Mouse (Mus musculus) lung, embryonic 15.5 days (tissue): ENCODE data around the gene Clcn2. TPM values are rescaled to one million over a fixed set of nuclear protein-coding genes. Genes with fewer than 3 reads are reported as not detected.

Experiments
- ATAC-seq: fragments of 200-750 bp; cut with Nextera tagmentation; 2 replicates; pipeline ENCODE4 v1.8.0; 2017; ENCODE audit warnings: moderate number of reproducible peaks, borderline replicate concordance; ENCODE audit not compliant: low FRiP score, low TSS enrichment; ENCODE audit errors: extremely low read depth
- H3K27ac ChIP-seq: fragments of 300-500 bp; sonication (generic); 2 replicates; pipeline ENCODE4 v1.5.1; 2015; ENCODE audit warnings: moderate library complexity, mild to moderate bottlenecking, inconsistent platforms
- H3K27me3 ChIP-seq: fragments of 300-500 bp; sonication (generic); 2 replicates; pipeline ENCODE4 v1.6.1; 2015; ENCODE audit warnings: inconsistent platforms
- H3K36me3 ChIP-seq: fragments of 300-500 bp; sonication (generic); 2 replicates; pipeline ENCODE4 v1.6.1; 2015; ENCODE audit warnings: inconsistent platforms
- H3K4me1 ChIP-seq: fragments of 300-500 bp; sonication (generic); 2 replicates; pipeline ENCODE4 v1.6.1; 2015; ENCODE audit warnings: inconsistent platforms
- H3K4me2 ChIP-seq: fragments of 300-500 bp; sonication (generic); 2 replicates; pipeline ENCODE4 v1.6.1; 2015; ENCODE audit warnings: inconsistent platforms, mild to moderate bottlenecking, moderate library complexity
- H3K4me3 ChIP-seq: fragments of 300-500 bp; sonication (generic); 2 replicates; pipeline ENCODE4 v1.5.1; 2015; ENCODE audit warnings: mild to moderate bottlenecking, inconsistent platforms
- H3K9ac ChIP-seq: fragments of 300-500 bp; sonication (generic); 2 replicates; pipeline ENCODE4 v1.6.1; 2015; ENCODE audit warnings: inconsistent platforms
- H3K9me3 ChIP-seq: fragments of 300-500 bp; sonication (generic); 2 replicates; pipeline ENCODE4 v1.6.1; 2016; ENCODE audit warnings: inconsistent platforms
- WGBS: fragments of 180-500 bp; shearing (Covaris S2); methylation state at CpG from one replicate; pipeline ENCODE4 v1.1.7; 2015; 5-methylcytosine and 5-hydroxymethylcytosine counted together
- polyA plus RNA-seq: library from polyadenylated mRNA; unstranded; fragments of >200 nt; fragmentation: Nextera tagmentation; extraction: Ambion mirVana; gene quantifications from 2 replicates; pipeline ENCODE4 v1.2.1, GENCODE M21; 2015

The Clcn2 gene
- polyA plus RNA-seq, 1 experiment from 2014 or later, result 8.6 TPM

GRCm38 (mm10) chr16:20695622-20696323, 21.8 kb downstream of the Clcn2 start:
- no peaks in the 10 kb centered on the region for H3K27me3 ChIP-seq
- 3% methylated on average over 46 of the region's 46 CpGs for WGBS
- H3K36me3 ChIP-seq, result peaks cover 14% of the 10 kb centered on the region; the same call in 1 of the 2 replicates
- ATAC-seq, result peak; percentile 32; the same call in 1 of the 2 replicates
- peak overlapping the region; percentile 14; the same call in 1 of the 2 replicates for H3K9ac ChIP-seq
- peak overlapping the region; percentile 53 for H3K4me2 ChIP-seq
- H3K27ac ChIP-seq, result no peak overlapping the region
- H3K9me3 ChIP-seq, result no peaks in the 10 kb centered on the region
- peaks cover 36% of the 10 kb centered on the region for H3K4me1 ChIP-seq
- peak overlapping the region; percentile 28 for H3K4me3 ChIP-seq

DNA sequence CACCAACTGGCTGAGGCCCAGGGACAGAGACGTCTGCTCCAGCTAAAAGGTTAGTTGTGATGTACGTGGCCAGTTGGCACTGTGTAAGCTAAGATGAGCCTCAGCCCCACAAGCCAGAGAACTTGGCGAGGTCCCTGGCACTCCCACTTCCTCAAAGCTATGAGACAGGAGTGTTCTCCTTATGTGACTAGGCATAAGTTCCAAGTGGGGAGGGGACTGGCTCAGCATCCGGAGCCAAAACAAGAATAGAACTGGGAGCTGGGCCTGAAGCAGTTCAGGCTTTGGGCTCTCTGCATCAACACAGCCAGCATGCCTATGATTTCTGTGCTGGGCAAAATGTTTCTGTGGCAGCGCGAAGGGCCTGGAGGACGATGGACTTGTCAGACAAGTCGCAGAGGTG, 22.8 kb downstream of the Clcn2 start:
- 67% methylated on average over 8 of the region's 8 CpGs for WGBS
- Histone ChIP-seq H3K27ac (peak overlapping the region; percentile 26; the same call in 1 of the 2 replicates), H3K36me3 (peaks cover 23% of the 10 kb centered on the region), H3K27me3 (no peaks in the 10 kb centered on the region), H3K9ac (no peak overlapping the region), H3K4me3 (no peak overlapping the region; the same call in 1 of the 2 replicates), H3K4me2 (peak overlapping the region; percentile 53; the same call in 1 of the 2 replicates), H3K9me3 (no peaks in the 10 kb centered on the region), H3K4me1 (peaks cover 36% of the 10 kb centered on the region)
- ATAC-seq, result no peak

DNA sequence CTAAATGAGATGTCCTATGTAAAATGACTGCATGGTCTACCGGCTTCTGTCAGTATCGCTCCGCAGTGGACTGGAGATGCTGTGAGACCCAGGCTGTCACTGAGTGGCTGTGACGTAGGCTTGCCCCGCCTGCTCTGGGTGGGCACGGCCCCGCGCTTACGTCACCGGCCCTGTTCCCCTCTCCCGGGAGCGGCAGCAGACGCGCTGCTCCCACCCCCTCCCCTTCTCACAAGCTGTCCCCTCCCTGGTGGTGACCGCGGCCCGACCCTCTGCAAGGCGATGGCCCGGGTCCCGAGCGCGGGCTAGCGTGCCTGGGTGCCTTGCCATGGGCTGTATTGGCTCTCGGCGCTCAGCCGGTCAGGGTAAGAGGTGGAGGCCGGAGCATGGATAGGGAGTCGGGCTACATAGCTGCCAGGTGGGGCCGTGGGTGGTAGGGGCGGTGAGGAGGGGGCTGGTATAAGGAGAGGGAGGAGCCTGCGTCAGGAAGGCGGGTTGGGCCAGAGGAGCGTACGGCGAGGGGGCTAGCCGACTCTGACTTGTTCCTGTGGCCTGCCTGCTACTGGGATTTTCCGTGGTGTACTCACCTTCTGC, 24.3 kb downstream of the Clcn2 start, which contains the start of gene Fam131a:
Gene Fam131a, plus strand, starts transcription at position 131 of the 591 bp plus-strand sequence.
- WGBS, result under 1% methylated on average over 35 of the region's 37 CpGs
- no peaks in the 10 kb centered on the region for H3K9me3 ChIP-seq
- peak within 1 kb of the TSS; percentile 95 for H3K4me2 ChIP-seq
- peaks cover 36% of the 10 kb centered on the region for H3K4me1 ChIP-seq
- H3K4me3 ChIP-seq, result peak within 1 kb of the TSS; percentile 67
- H3K27ac ChIP-seq, result peak within 1 kb of the TSS; percentile 85
- H3K36me3 ChIP-seq, result peaks cover 38% of the 10 kb centered on the region
- H3K27me3 ChIP-seq, result no peaks in the 10 kb centered on the region
- ATAC-seq, result peak; percentile 93
- peak within 1 kb of the TSS; percentile 70 for H3K9ac ChIP-seq

GRCm38 (mm10) chr16:20692241-20692965, 25.1 kb downstream of the Clcn2 start:
- Histone ChIP-seq H3K4me3 (peak overlapping the region; percentile 67; the same call in 1 of the 2 replicates), H3K36me3 (peaks cover 46% of the 10 kb centered on the region), H3K27me3 (no peaks in the 10 kb centered on the region), H3K4me1 (peaks cover 36% of the 10 kb centered on the region), H3K27ac (0 out of 2 replicates have a peak overlapping the region, but pooled peaks have one; percentile 7), H3K9me3 (no peaks in the 10 kb centered on the region), H3K4me2 (peak overlapping the region; percentile 95), H3K9ac (no peak overlapping the region)
- ATAC-seq, result no peak
- WGBS, result 44% methylated on average over 16 of the region's 16 CpGs

- no peak for ATAC-seq
- 71% methylated on average over 1 of the region's 1 CpGs for WGBS
- Histone ChIP-seq H3K4me2 (no peak overlapping the region), H3K27me3 (no peaks in the 10 kb centered on the region), H3K9me3 (no peaks in the 10 kb centered on the region), H3K27ac (no peak overlapping the region), H3K9ac (no peak overlapping the region), H3K4me3 (no peak overlapping the region), H3K4me1 (peaks cover 36% of the 10 kb centered on the region), H3K36me3 (peaks cover 54% of the 10 kb centered on the region)
Measured at GRCm38 (mm10) chr16:20691617-20692016, 25.9 kb downstream of the Clcn2 start.

DNA sequence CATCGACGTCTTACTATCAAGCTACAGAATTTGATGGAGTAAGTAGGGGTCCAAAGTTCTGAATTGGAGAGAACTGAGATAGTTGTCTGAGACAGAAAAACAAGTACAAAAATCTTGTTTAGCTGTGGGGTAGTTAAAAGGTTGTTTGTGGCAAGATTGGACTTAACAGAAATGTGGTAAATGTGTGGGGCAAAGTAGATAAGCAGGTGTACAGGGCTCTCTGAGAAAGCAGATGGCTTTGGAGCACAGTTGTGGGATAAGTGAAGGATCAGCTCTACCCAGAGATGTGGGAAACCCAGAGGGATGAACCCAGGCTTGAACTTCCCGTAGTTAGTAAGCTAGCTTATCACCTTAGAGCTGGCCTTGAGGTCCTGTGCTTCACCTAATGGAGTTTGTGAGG, 26.8 kb downstream of the Clcn2 start:
- 83% methylated on average over 3 of the region's 3 CpGs for WGBS
- ATAC-seq, result no peak
- Histone ChIP-seq H3K4me1 (peaks cover 29% of the 10 kb centered on the region), H3K9ac (no peak overlapping the region), H3K4me3 (no peak overlapping the region), H3K27ac (no peak overlapping the region), H3K4me2 (no peak overlapping the region), H3K9me3 (no peaks in the 10 kb centered on the region), H3K36me3 (peaks cover 62% of the 10 kb centered on the region), H3K27me3 (no peaks in the 10 kb centered on the region)

DNA sequence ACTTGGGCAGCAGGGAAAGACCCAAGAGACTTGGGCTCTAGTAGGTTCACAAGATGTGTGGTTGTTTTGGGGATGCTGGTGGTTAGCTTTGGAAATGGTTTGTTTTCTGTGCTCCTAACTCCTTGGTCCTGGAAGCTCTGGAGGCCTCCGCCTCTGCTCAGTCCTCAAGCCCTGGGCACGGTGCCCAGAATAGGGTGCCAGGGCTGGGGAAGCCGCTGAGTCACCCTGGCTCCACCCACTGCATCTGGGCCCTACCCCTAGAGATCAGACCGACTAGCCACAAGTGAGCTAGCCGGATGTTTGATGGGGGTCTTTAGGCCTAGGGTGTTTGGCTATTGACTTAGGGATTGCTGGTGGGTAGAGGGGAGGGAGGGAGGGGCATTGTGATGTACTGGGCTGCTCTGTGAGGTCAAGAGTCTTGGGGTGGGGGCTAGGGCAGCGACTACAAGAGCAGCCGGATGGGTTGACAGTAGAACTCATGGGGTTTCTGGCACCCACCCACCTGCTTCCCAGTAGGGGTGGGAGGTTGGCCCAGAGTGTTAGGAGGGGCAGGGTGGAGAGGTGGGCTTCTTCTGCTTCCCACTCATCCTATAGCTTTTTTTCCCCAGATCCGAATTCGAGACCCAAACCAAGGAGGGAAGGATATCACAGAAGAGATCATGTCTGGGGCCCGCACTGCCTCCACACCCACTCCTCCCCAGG, 39.4 kb downstream of the Clcn2 start:
- H3K27me3 ChIP-seq, result no peaks in the 10 kb centered on the region
- H3K9me3 ChIP-seq, result no peaks in the 10 kb centered on the region
- WGBS, result 61% methylated on average over 10 of the region's 10 CpGs
- peaks cover 82% of the 10 kb centered on the region for H3K36me3 ChIP-seq
- no peak overlapping the region for H3K27ac ChIP-seq
- peak overlapping the region; percentile 3; the same call in 1 of the 2 replicates for H3K9ac ChIP-seq
- H3K4me2 ChIP-seq, result no peak overlapping the region
- peak; percentile 44; the same call in 1 of the 2 replicates for ATAC-seq
- no peak overlapping the region for H3K4me3 ChIP-seq
- H3K4me1 ChIP-seq, result peaks cover 32% of the 10 kb centered on the region

GRCm38 (mm10) chr16:20677380-20677779, 40.2 kb downstream of the Clcn2 start:
- no peaks in the 10 kb centered on the region for H3K27me3 ChIP-seq
- H3K9ac ChIP-seq, result peak overlapping the region; percentile 3; the same call in 1 of the 2 replicates
- no peak overlapping the region for H3K4me2 ChIP-seq
- peaks cover 32% of the 10 kb centered on the region for H3K4me1 ChIP-seq
- no peak overlapping the region for H3K27ac ChIP-seq
- no peaks in the 10 kb centered on the region for H3K9me3 ChIP-seq
- ATAC-seq, result no peak
- H3K36me3 ChIP-seq, result peaks cover 75% of the 10 kb centered on the region
- WGBS, result 85% methylated on average over 5 of the region's 5 CpGs
- no peak overlapping the region for H3K4me3 ChIP-seq

- 78% methylated on average over 4 of the region's 4 CpGs for WGBS
- Histone ChIP-seq H3K4me3 (no peak overlapping the region), H3K9me3 (no peaks in the 10 kb centered on the region), H3K27me3 (no peaks in the 10 kb centered on the region), H3K4me1 (peaks cover 37% of the 10 kb centered on the region), H3K27ac (no peak overlapping the region), H3K9ac (no peak overlapping the region), H3K36me3 (peaks cover 68% of the 10 kb centered on the region), H3K4me2 (no peak overlapping the region)
- ATAC-seq, result no peak
Measured at GRCm38 (mm10) chr16:20676702-20677101, 40.8 kb downstream of the Clcn2 start.

- Histone ChIP-seq H3K4me2 (no peak overlapping the region), H3K9ac (no peak overlapping the region), H3K4me1 (peaks cover 37% of the 10 kb centered on the region), H3K9me3 (no peaks in the 10 kb centered on the region), H3K4me3 (no peak overlapping the region), H3K27me3 (no peaks in the 10 kb centered on the region), H3K36me3 (peaks cover 53% of the 10 kb centered on the region), H3K27ac (no peak overlapping the region)
- no peak for ATAC-seq
- 77% methylated on average over 6 of the region's 6 CpGs for WGBS
Measured at GRCm38 (mm10) chr16:20675213-20675612, 42.3 kb downstream of the Clcn2 start.

- H3K9ac ChIP-seq, result peak overlapping the region; percentile 93
- peak overlapping the region; percentile 98 for H3K4me3 ChIP-seq
- 2% methylated on average over 14 of the region's 14 CpGs for WGBS
- no peaks in the 10 kb centered on the region for H3K27me3 ChIP-seq
- H3K9me3 ChIP-seq, result no peaks in the 10 kb centered on the region
- peaks cover 37% of the 10 kb centered on the region for H3K4me1 ChIP-seq
- ATAC-seq, result no peak
- peak overlapping the region; percentile 96 for H3K27ac ChIP-seq
- peak overlapping the region; percentile 86 for H3K4me2 ChIP-seq
- H3K36me3 ChIP-seq, result peaks cover 40% of the 10 kb centered on the region
Measured at GRCm38 (mm10) chr16:20673706-20674303, 43.7 kb downstream of the Clcn2 start.
